Mouse (Mus musculus) myocyte (in vitro differentiated cells): ENCODE results near the gene Spsb1. TPM values are rescaled to one million over a fixed set of nuclear protein-coding genes. Genes with fewer than 3 reads are reported as not detected.

ENCODE experiments used
- H3K27me3 ChIP-seq: one replicate; pipeline ENCODE4 v1.6.1; 2011; ENCODE audit not compliant: control insufficient read depth, insufficient read depth, insufficient read length
- H3K36me3 ChIP-seq: one replicate; pipeline ENCODE4 v1.6.1; 2011; ENCODE audit not compliant: control insufficient read depth, insufficient read depth
- H3K4me2 ChIP-seq: one replicate; pipeline ENCODE4 v1.6.1; 2011; ENCODE audit warnings: low read depth, control low read depth
- H3K4me3 ChIP-seq: one replicate; pipeline ENCODE4 v1.5.1; 2011; ENCODE audit warnings: mild to moderate bottlenecking, control low read depth, moderate library complexity
- H3K79me2 ChIP-seq: one replicate; pipeline ENCODE4 v1.6.1; 2011; ENCODE audit not compliant: control insufficient read depth, insufficient read depth
- H3ac ChIP-seq: one replicate; pipeline ENCODE4 v1.6.1; 2011; ENCODE audit not compliant: control insufficient read depth, insufficient read length
- CEBPB ChIP-seq: IDR thresholded peaks from 2 replicates; pipeline ENCODE4 v1.6.1; 2011; ENCODE audit warnings: mild to moderate bottlenecking, moderate library complexity; ENCODE audit not compliant: poor library complexity, insufficient read depth, severe bottlenecking
- E2F4 ChIP-seq: IDR thresholded peaks from one replicate; pipeline ENCODE4 v1.6.1; 2011; ENCODE audit warnings: mild to moderate bottlenecking, control low read depth, moderate library complexity; ENCODE audit not compliant: insufficient read depth
- MAX ChIP-seq: IDR thresholded peaks from one replicate; pipeline ENCODE4 v1.6.1; 2011; ENCODE audit warnings: low read depth, mild to moderate bottlenecking, control low read depth
- MYOD1 ChIP-seq, 3 experiments: IDR thresholded peaks; one replicate each; pipeline ENCODE4 v1.6.1; 2011; ENCODE audit warnings: control low read depth in 2 of 3, low read depth in 2 of 3, mild to moderate bottlenecking in 2 of 3, moderate library complexity in 1 of 3; ENCODE audit not compliant: insufficient read length in 2 of 3, control insufficient read depth in 1 of 3
- MYOG ChIP-seq, 3 experiments: IDR thresholded peaks; one replicate each; pipeline ENCODE4 v1.6.1; 2011; ENCODE audit warnings: control low read depth in 2 of 3, low read depth in 2 of 3, mild to moderate bottlenecking in 2 of 3; ENCODE audit not compliant: insufficient read length in 2 of 3, control insufficient read depth in 1 of 3, insufficient read depth in 1 of 3
- POLR2A ChIP-seq: IDR thresholded peaks from one replicate; pipeline ENCODE4 v1.6.1; 2011; ENCODE audit warnings: low read depth, mild to moderate bottlenecking, control low read depth, moderate library complexity; ENCODE audit not compliant: insufficient read length
- POLR2AphosphoS2 ChIP-seq: IDR thresholded peaks from one replicate; pipeline ENCODE4 v1.6.1; 2011; ENCODE audit warnings: low read depth, control low read depth; ENCODE audit not compliant: insufficient read length
- REST ChIP-seq: IDR thresholded peaks from one replicate; pipeline ENCODE4 v1.6.1; 2011; ENCODE audit warnings: mild to moderate bottlenecking, control low read depth, moderate library complexity; ENCODE audit not compliant: insufficient read depth, insufficient read length
- SRF ChIP-seq: IDR thresholded peaks from one replicate; pipeline ENCODE4 v1.6.1; 2011; ENCODE audit warnings: low read depth; ENCODE audit not compliant: control insufficient read depth, insufficient read length
- TCF12 ChIP-seq: IDR thresholded peaks from one replicate; pipeline ENCODE4 v1.6.1; 2011; ENCODE audit warnings: mild to moderate bottlenecking, control low read depth; ENCODE audit not compliant: poor library complexity, insufficient read depth, severe bottlenecking
- TCF3 ChIP-seq: IDR thresholded peaks from one replicate; pipeline ENCODE4 v1.6.1; 2011; ENCODE audit warnings: low read depth, control low read depth; ENCODE audit not compliant: insufficient read length
- USF1 ChIP-seq: IDR thresholded peaks from one replicate; pipeline ENCODE4 v1.6.1; 2011; ENCODE audit warnings: low read depth, mild to moderate bottlenecking, control low read depth, moderate library complexity
- polyA plus RNA-seq: library from polyadenylated mRNA; unstranded; fragments of >200 nt; fragmentation: generic; extraction: Trizol; gene quantifications from one replicate; pipeline ENCODE4 v1.2.1, GENCODE M21; 2012; ENCODE audit warnings: missing spikeins

The Spsb1 gene
- polyA plus RNA-seq, 1 experiment, result 22.6 TPM

DNA sequence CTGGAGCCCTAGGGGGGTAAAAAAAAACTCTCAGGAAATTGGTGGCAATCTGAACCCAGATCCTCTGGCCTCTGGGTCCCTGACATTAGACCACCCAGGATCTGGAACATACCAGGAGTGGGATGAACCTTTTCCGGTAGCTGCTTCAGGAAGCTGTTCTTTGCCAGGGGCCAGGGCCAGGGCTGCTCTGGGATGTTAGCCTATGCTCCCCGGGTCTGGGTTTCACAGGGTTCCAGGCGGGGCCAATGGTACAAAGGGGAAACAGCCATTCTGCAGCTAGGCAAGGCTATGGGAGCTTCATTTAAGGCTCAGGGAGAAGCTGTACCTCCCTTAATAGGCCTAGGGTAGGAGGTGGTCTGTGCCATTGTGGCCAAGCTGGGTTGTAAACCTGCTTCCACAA, 9.9 kb upstream of the Spsb1 start:
- Histone ChIP-seq H3K36me3 (no peaks in the 10 kb centered on the region), H3K4me3 (no peak overlapping the region), H3ac (no peak overlapping the region), H3K27me3 (no peaks in the 10 kb centered on the region), H3K79me2 (no peaks in the 10 kb centered on the region), H3K4me2 (no peak overlapping the region)
- TF ChIP-seq E2F4 (no peak), REST (no peak), MYOG (IDR thresholded peaks at IDR 0.05; ENCODE audit: control insufficient read depth in 1 of 3, insufficient read depth in 1 of 3, insufficient read length in 2 of 3, low read depth in 2 of 3) (no peak), SRF (no peak), POLR2AphosphoS2 (no peak), USF1 (no peak), MYOD1 (IDR thresholded peaks at IDR 0.05; ENCODE audit: control insufficient read depth in 1 of 3, insufficient read length in 2 of 3, low read depth in 2 of 3) (no peak), CEBPB (no peak), POLR2A (no peak), TCF3 (no peak), TCF12 (no peak), MAX (no peak)

DNA sequence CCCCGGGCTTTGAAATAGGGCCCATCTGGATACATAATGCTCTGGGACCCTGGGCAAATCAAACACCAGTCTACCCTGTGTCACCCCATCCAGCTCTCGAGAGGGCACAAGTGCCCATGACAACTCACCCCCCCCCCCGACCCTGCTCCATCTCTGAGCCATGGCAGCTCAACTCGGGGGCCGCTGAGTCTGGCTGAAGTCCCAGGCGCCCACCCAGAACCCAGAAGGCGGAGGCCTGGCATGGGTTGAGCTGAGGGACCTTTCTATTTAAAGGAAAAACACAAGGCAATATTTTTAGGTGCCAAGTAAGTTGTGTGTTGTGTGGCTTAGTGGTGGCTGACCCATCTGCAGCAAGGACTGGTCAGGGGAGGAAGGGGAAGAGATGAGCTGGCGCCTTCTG, 9.4 kb upstream of the Spsb1 start:
- Histone ChIP-seq H3K36me3 (no peaks in the 10 kb centered on the region), H3ac (no peak overlapping the region), H3K27me3 (no peaks in the 10 kb centered on the region), H3K79me2 (no peaks in the 10 kb centered on the region), H3K4me2 (no peak overlapping the region), H3K4me3 (no peak overlapping the region)
- no peak for TF ChIP-seq E2F4
- TF ChIP-seq SRF, result no peak
- no peak for TF ChIP-seq CEBPB
- TF ChIP-seq USF1, result no peak
- no peak for TF ChIP-seq TCF12
- no peak for TF ChIP-seq REST
- TF ChIP-seq POLR2AphosphoS2, result no peak
- TF ChIP-seq MYOG (IDR thresholded peaks at IDR 0.05; ENCODE audit: control insufficient read depth in 1 of 3, insufficient read depth in 1 of 3, insufficient read length in 2 of 3, low read depth in 2 of 3), result no peak
- no peak for TF ChIP-seq MAX
- TF ChIP-seq MYOD1 (IDR thresholded peaks at IDR 0.05; ENCODE audit: control insufficient read depth in 1 of 3, insufficient read length in 2 of 3, low read depth in 2 of 3), result no peak
- no peak for TF ChIP-seq TCF3
- no peak for TF ChIP-seq POLR2A

DNA sequence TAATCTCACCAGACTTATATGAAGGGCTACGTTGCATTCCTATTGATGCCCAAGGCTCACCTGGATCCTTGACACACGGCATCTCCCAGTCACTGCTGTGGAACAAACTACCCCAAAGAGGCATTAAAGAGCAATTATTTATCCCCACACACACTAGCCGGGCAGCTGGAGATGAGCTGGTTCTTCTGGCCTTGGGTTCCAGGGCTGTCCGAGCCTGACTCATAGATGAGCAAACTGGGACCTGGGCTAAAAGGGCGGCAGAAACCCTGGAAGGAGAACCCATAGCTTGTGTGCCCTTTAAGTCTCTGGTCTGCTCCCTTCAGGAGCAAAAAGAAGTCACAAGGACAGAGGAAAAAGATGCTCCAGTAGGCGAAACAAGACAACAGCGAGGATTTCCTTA, 5.5 kb upstream of the Spsb1 start:
- Histone ChIP-seq H3ac (no peak overlapping the region), H3K36me3 (no peaks in the 10 kb centered on the region), H3K4me3 (no peak overlapping the region), H3K27me3 (no peaks in the 10 kb centered on the region), H3K4me2 (no peak overlapping the region), H3K79me2 (no peaks in the 10 kb centered on the region)
- TF ChIP-seq REST (no peak), USF1 (no peak), MYOG (IDR thresholded peaks at IDR 0.05; ENCODE audit: control insufficient read depth in 1 of 3, insufficient read depth in 1 of 3, insufficient read length in 2 of 3, low read depth in 2 of 3) (no peak), POLR2AphosphoS2 (no peak), CEBPB (no peak), TCF12 (no peak)

- no peaks in the 10 kb centered on the region for H3K79me2 ChIP-seq
- no peak overlapping the region for H3K4me3 ChIP-seq
- H3K4me2 ChIP-seq, result no peak overlapping the region
- TF ChIP-seq POLR2AphosphoS2 (no peak), REST (no peak), MYOG (IDR thresholded peaks at IDR 0.05; ENCODE audit: control insufficient read depth in 1 of 3, insufficient read depth in 1 of 3, insufficient read length in 2 of 3, low read depth in 2 of 3) (no peak), MYOD1 (IDR thresholded peaks at IDR 0.05; ENCODE audit: control insufficient read depth in 1 of 3, insufficient read length in 2 of 3, low read depth in 2 of 3) (no peak), USF1 (no peak), POLR2A (no peak), TCF12 (no peak), CEBPB (no peak), TCF3 (no peak)
- H3K36me3 ChIP-seq, result no peaks in the 10 kb centered on the region
- H3ac ChIP-seq, result no peak overlapping the region
- H3K27me3 ChIP-seq, result no peaks in the 10 kb centered on the region
These were observed 5.0 kb upstream of the Spsb1 start for GRCm38 (mm10) chr4:149959816-149960215.

- Histone ChIP-seq H3K27me3 (no peaks in the 10 kb centered on the region), H3K4me2 (no peak overlapping the region), H3K36me3 (no peaks in the 10 kb centered on the region), H3ac (no peak overlapping the region), H3K4me3 (no peak overlapping the region), H3K79me2 (peaks cover 5% of the 10 kb centered on the region)
- TF ChIP-seq MYOD1 (IDR thresholded peaks at IDR 0.05; ENCODE audit: control insufficient read depth in 1 of 3, insufficient read length in 2 of 3, low read depth in 2 of 3) (no peak), MAX (no peak), POLR2AphosphoS2 (no peak), POLR2A (no peak), USF1 (no peak), TCF3 (no peak), SRF (no peak), MYOG (IDR thresholded peaks at IDR 0.05; ENCODE audit: control insufficient read depth in 1 of 3, insufficient read depth in 1 of 3, insufficient read length in 2 of 3, low read depth in 2 of 3) (no peak), CEBPB (no peak), TCF12 (no peak), E2F4 (no peak), REST (no peak)
These were observed 3.7 kb upstream of the Spsb1 start for GRCm38 (mm10) chr4:149958566-149958965.
